Mouse (Mus musculus): ENCODE results near the gene Pik3c2g.

Gene Pik3c2g

GRCm38 (mm10) chr6:139735708-139736626 is 148.9 kb downstream of the Pik3c2g start:
- DNase-seq (ENCODE audit: low read depth): no peak

GRCm38 (mm10) chr6:139738350-139738749 is 151.3 kb downstream of the Pik3c2g start:
- no peak for DNase-seq (ENCODE audit: low read depth)

- DNase-seq (ENCODE audit: low read depth): no peak
Measured at GRCm38 (mm10) chr6:139742693-139743432, 155.8 kb downstream of the Pik3c2g start.

GRCm38 (mm10) chr6:139746758-139747479 is 159.9 kb downstream of the Pik3c2g start:
- no peak for DNase-seq (ENCODE audit: low read depth)

GRCm38 (mm10) chr6:139748091-139748771 is 161.2 kb downstream of the Pik3c2g start:
- DNase-seq (ENCODE audit: low read depth): no peak

GRCm38 (mm10) chr6:139750599-139750998 is 163.6 kb downstream of the Pik3c2g start:
- no peak for DNase-seq (ENCODE audit: low read depth)

GRCm38 (mm10) chr6:139751022-139751421 is 164.0 kb downstream of the Pik3c2g start:
- no peak for DNase-seq (ENCODE audit: low read depth)

- no peak for DNase-seq (ENCODE audit: low read depth)
Measured at GRCm38 (mm10) chr6:139757876-139758275, 170.9 kb downstream of the Pik3c2g start.

- DNase-seq (ENCODE audit: low read depth): no peak
Measured at GRCm38 (mm10) chr6:139760978-139761377, 174.0 kb downstream of the Pik3c2g start.

GRCm38 (mm10) chr6:139764398-139764797 is 177.4 kb downstream of the Pik3c2g start:
- no peak for DNase-seq (ENCODE audit: low read depth)

GRCm38 (mm10) chr6:139769744-139770473 is 182.9 kb downstream of the Pik3c2g start:
- DNase-seq (ENCODE audit: low read depth): no peak

GRCm38 (mm10) chr6:139770535-139770934 is 183.5 kb downstream of the Pik3c2g start:
- no peak for DNase-seq (ENCODE audit: low read depth)

GRCm38 (mm10) chr6:139777576-139778282 is 190.7 kb downstream of the Pik3c2g start:
- no peak for DNase-seq (ENCODE audit: low read depth)

GRCm38 (mm10) chr6:139780028-139780427 is 193.0 kb downstream of the Pik3c2g start:
- no peak for DNase-seq (ENCODE audit: low read depth)

GRCm38 (mm10) chr6:139789479-139789878 is 202.5 kb downstream of the Pik3c2g start:
- no peak for DNase-seq (ENCODE audit: low read depth)

- DNase-seq (ENCODE audit: low read depth): no peak
Measured at GRCm38 (mm10) chr6:139799541-139800226, 212.7 kb downstream of the Pik3c2g start.

GRCm38 (mm10) chr6:139821916-139822315 is 234.9 kb downstream of the Pik3c2g start:
- no peak for DNase-seq (ENCODE audit: low read depth)

GRCm38 (mm10) chr6:139838239-139838638 is 251.2 kb downstream of the Pik3c2g start:
- DNase-seq (ENCODE audit: low read depth): no peak

- DNase-seq (ENCODE audit: low read depth): no peak
Measured at GRCm38 (mm10) chr6:139838713-139839112, 251.7 kb downstream of the Pik3c2g start.

- no peak for DNase-seq (ENCODE audit: low read depth)
Measured at GRCm38 (mm10) chr6:139839907-139840306, 252.9 kb downstream of the Pik3c2g start.

Measured in induced T-regulatory cell, adult 2 months (primary cell).